Mouse (Mus musculus) megakaryocyte-erythroid progenitor cell, adult 5-6 weeks (primary cell): ENCODE results near the gene Rhd. TPM values are rescaled to one million over a fixed set of nuclear protein-coding genes. Genes with fewer than 3 reads are reported as not detected.
A peak's percentile ranks its signal among the peaks of the same experiment; 100 is the strongest.

Experiments used
- ATAC-seq: replicated peaks from 2 replicates; pipeline ENCODE4 v1.8.0; 2016; ENCODE audit warnings: mild to moderate bottlenecking, inconsistent platforms; ENCODE audit not compliant: severe bottlenecking, poor library complexity, low FRiP score, low TSS enrichment
- total RNA-seq, 2 experiments: library from RNA; stranded (forward) in 1 of 2; stranded (reverse) in 1 of 2; fragments of 200-1000, 215-1000 nt in 1 of 2; fragments of >200 nt in 1 of 2; fragmentation: Nextera tagmentation in 1 of 2; gene quantifications; 2 replicates each; pipeline ENCODE4 v1.2.3; 2014 to 2017

Rhd gene
- total RNA-seq, 2 experiments from 2014 or later: 165 to 185 TPM

DNA sequence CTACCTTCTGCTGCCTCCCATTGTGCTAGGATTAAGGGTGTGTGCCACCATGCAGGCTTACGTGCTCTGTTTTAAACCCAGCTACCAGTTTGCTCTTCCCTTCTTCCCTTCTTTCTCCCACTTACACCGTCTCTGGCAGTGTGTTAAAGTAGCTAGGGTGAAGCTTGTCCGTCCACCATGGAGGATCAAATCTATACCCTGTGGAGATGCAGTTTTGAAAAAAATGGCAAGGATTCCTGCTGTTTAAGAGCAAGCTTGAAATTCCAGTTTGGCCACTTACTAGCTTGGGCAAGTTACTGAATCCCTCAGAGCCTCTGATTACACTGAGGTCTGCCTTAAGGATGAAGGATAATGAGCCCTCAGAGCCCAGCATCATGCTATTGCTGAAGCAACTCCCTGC, 9.0 kb upstream of the Rhd start:
- no peak for ATAC-seq

DNA sequence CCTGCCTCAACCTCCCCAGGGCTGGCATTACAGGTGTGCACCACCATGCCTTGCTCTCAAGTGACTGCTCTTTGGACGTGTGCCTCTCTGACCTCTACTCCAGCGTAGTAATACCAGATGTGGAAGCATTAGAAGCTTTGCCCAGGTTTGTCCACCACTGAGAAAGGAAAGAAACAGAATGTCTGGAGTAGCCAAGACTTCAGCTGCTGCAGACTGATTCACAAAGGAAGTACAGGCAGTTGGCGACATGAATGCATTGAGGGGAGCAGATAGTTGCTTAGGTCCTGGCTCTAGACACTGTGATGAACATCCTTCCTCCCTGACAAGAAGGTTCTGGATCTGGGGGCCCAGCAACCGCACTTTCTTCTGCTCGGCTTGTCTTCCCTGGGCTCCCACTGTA, 8.3 kb upstream of the Rhd start:
- ATAC-seq: no peak

DNA sequence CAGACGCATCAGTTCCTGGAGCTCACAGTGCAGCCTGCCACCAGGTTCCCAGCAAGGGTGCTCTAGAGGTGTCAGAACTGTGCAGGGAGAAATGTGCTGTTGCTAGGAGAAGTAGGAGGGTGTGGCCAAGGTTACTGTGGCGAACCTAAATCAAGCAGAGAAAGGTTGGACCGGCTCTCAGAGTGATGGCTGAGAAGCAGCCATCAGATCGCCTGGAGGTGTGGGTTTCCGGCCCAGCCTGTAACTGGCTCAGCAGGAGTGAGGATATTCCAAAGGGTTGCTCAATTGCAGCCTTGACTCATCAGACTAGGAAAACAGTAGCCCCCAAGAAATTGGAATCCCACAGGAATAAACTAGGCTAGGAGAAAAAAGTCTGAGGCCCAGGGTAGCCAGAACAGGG, 7.8 kb upstream of the Rhd start:
- ATAC-seq: no peak

DNA sequence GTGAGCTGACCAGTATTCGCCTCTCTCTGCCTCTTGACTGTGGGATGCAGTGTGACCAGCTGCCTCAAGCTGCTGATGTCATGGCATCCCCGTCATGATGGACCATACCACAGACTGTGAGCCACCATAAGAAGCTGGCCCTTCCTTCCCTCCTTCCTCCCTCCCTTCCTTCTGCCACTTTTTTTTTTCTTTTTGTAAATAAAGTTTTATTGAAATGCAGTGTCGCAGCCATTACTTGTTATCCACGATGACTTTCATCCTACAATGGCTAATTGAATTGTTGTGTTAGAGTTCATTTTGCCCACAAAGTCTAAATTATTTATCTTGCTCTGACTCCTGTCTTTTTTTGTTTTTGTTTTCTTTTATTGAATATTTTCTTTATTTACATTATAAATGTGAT, 5.8 kb upstream of the Rhd start:
- ATAC-seq: no peak

DNA sequence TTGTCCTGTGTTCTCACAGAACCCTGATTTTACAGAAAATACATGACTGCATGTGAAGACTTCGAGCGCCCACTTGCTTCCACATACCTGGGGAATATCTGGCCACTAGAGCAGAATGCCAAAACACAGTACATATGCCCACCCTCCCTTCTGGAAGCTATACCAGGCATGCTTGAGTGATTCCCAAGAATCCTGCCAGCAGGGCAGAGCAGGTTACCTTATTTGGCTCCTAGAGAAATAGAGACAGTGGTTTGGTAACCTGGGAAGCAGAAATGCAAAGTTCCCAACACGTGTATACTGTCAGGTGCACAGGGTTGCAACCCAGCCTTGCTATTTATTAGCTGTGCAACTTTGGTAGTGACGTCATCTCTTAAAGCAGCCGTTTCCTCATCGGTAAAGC, 2.5 kb upstream of the Rhd start:
- no peak for ATAC-seq

GRCm38 (mm10) chr4:134862996-134863395, 1.3 kb upstream of the Rhd start:
- ATAC-seq: no peak

GRCm38 (mm10) chr4:134865340-134865739, 1.0 kb downstream of the Rhd start:
- ATAC-seq: peak; percentile 62

DNA sequence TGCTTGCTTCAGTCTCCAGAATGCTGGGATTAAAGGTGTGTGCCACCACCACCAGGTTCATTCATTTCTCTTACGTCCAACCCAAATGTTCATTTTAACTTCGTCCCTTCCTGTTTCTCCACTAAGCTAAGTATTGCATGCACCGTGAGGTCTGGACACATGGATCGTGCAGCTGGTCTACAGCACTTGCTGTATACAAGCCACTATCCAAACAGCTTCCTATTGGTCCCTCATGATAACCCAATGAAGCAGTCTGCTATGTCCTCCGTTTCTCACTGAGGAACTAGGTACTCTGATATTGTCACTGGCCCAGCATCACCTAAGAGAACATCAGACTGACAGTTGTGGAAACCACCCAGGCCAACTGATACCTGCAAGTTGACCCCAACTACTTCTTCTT, 1.5 kb downstream of the Rhd start:
- no peak for ATAC-seq

DNA sequence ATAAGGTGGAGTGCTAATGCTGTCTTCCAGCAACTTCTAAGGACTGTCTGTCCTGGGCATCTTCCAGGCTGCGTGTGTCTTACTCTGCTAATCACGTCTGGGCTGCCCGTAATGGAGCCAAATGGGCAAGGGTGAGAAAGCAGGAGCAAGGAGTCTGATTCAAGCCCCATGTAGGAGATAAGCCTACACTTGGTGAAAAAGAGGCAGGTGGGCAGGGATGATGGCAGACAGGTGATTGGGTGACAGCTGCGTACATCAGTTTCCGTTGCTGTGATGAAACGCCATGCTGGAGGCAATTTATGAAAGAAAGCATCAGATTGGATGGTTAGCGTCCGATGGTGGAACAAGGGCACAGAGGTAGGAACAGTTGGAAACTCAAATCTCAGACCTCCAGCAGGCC, 2.9 kb downstream of the Rhd start:
- ATAC-seq: no peak

DNA sequence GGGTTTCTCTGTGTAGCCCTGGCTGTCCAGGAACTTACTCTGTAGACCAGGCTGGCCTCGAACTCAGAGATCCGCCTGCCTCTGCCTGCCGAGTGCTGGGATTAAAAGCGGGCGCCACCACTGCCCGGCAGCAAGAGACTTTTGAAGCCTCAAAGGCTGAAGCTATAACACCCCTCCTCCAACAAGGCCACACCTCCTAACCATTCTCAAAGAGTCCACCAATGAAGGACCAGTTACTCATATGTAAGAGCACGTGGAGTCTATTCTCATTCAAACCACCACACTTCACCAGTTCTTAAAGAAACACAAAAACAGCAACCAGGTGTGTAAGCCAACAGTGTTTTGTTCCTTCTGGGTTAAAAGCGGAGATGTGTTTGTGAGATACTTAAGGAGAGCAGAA, 3.3 kb downstream of the Rhd start:
- ATAC-seq: no peak

- ATAC-seq: no peak
Measured at GRCm38 (mm10) chr4:134868065-134868464, 3.7 kb downstream of the Rhd start.

DNA sequence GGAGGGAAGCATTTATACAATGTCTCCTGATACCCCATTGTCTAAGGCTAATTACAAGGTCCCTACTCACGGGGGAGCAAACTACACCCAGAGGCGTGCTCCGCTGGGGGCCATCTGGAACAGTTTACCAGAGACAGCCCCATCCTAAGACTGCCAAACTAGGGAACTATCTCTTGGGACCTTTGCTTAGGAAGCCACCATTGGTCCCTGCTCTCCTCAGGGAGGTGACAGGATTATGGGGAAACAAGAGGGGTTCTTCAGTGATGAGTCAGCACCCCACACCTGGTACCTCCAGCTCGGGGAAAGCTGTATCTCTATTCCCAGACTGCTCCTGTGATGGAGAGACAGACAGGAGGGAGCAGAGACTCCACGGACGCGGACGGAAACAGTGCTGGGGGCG, 4.2 kb downstream of the Rhd start:
- no peak for ATAC-seq

GRCm38 (mm10) chr4:134869068-134869730, 4.9 kb downstream of the Rhd start:
- ATAC-seq: peak; percentile 81

GRCm38 (mm10) chr4:134869815-134870375, 5.6 kb downstream of the Rhd start:
- ATAC-seq: no peak

DNA sequence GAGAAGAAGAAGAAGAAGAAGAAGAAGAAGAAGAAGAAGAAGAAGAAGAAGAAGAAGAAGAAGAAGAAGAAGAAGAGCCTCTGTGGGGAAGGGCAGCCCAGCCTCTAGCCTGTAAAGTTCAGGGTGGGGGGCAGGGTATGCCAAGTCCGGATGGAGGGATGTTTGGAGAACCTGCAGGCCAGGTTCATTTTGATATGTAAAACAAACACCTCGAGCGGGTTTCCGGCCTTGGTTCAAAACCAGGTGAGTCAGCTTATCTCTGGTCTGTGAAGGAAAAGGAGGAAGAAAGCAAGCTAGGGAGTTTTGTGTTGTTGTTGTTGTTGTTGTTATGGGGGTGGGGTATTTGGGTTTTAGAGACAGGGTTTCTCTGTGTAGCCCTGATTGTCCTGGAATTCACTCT, 7.1 kb downstream of the Rhd start:
- ATAC-seq: no peak

GRCm38 (mm10) chr4:134871950-134872349, 7.6 kb downstream of the Rhd start:
- no peak for ATAC-seq

- no peak for ATAC-seq
Measured at GRCm38 (mm10) chr4:134876171-134876570, 11.8 kb downstream of the Rhd start.

DNA sequence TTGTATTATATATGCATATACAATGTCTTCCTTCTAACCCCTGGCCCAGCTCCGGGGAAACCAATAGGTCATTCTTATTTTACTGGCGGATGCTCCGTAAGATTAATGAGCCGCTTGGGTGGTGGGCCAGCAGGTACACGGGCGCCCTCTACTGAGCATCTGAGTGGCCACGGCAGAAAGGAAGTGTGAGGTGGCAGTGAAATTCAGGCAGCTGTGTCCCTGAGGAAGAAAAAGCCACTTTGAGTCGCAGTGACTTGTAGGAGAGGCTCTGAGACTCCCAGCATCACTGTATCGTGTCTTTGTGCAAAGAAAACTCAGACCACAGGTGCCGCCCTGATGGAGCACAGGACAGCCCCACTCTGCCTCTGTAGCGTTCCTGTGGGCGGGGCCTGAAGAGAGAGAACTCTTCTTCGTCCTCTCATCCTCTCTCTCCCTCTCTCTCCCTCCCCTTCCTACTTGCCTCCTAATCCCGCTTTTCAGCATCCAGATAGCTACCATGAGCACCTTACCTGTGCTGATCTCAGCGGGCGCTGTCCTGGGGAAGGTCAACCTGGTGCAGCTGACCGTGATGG, 15.2 kb downstream of the Rhd start:
- peak; percentile 45; the same call in 1 of the 2 replicates for ATAC-seq

DNA sequence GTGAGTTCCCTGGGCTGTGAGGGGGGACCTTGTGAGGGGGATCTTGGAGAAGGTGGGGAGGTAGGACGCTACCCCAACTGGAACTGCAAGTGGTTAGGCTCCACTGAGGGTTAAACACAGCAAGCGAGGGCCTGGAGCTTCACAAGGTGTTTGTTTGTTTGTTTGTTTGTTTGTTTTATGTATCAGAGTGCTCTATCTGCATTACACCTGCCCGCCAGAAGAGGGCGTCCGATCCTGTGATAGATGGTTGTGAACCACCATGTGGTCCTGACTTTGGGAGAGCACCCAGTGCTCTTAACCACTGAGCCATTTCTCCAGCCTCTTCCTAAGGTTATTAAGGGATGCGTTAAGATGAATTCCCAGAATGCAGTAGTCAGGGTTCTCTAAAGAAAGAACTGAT, 15.7 kb downstream of the Rhd start:
- ATAC-seq: no peak

DNA sequence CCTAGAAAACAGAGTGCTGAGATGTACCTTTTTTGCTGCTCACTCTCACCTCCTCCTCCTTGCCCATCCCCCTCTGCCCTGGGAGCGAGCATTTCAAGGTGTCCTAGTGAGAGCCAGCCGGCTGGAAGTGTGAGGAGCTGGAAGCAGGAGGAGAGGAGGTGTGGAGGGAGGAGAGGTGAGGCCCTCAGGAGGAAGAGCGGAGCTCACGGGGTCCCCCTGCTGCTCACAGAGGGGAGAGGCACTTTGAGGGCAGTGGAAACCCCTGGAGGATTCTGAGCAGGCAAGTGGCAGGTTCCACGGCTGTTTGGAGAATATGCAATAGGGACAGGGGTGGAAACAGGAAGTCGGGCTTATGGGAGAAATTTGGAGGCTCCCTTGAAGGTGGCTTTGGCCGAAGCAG, 18.9 kb downstream of the Rhd start:
- ATAC-seq: peak; percentile 81

GRCm38 (mm10) chr4:134883808-134884207, 19.5 kb downstream of the Rhd start:
- no peak for ATAC-seq
